Mouse (Mus musculus) heart, embryonic 16.5 days (tissue): Measurements from ENCODE around the gene Trpv5. TPM values are rescaled to one million over a fixed set of nuclear protein-coding genes. Genes with fewer than 3 reads are reported as not detected.

Experiments used
- ATAC-seq: fragments of 200-750 bp; cut with Nextera tagmentation; replicated peaks from 2 replicates; pipeline ENCODE4 v1.8.0; 2017; ENCODE audit warnings: moderate number of reproducible peaks; ENCODE audit not compliant: insufficient read depth, low FRiP score; ENCODE audit errors: extremely low read depth
- H3K27ac ChIP-seq: fragments of 300-500 bp; sonication (generic); 2 replicates; pipeline ENCODE4 v1.5.1; 2014; ENCODE audit warnings: mild to moderate bottlenecking, low read length, control low read depth, moderate library complexity
- H3K27me3 ChIP-seq: fragments of 300-500 bp; sonication (generic); 2 replicates; pipeline ENCODE4 v1.6.1; 2014; ENCODE audit warnings: low read length, mixed read lengths; ENCODE audit not compliant: control insufficient read depth, insufficient read depth
- H3K36me3 ChIP-seq: fragments of 300-500 bp; sonication (generic); 2 replicates; pipeline ENCODE4 v1.6.1; 2014; ENCODE audit not compliant: control insufficient read depth, insufficient read depth
- H3K4me1 ChIP-seq: fragments of 300-500 bp; sonication (generic); 2 replicates; pipeline ENCODE4 v1.6.1; 2014; ENCODE audit warnings: low read length, mixed read lengths; ENCODE audit not compliant: control insufficient read depth, insufficient read depth
- H3K4me2 ChIP-seq: fragments of 300-500 bp; sonication (generic); 2 replicates; pipeline ENCODE4 v1.6.1; 2014; ENCODE audit warnings: low read depth, mild to moderate bottlenecking, control low read depth, low read length
- H3K4me3 ChIP-seq: fragments of 300-500 bp; sonication (generic); 2 replicates; pipeline ENCODE4 v1.5.1; 2014; ENCODE audit warnings: mild to moderate bottlenecking, control low read depth, low read length
- H3K9ac ChIP-seq: fragments of 300-500 bp; sonication (generic); 2 replicates; pipeline ENCODE4 v1.6.1; 2014; ENCODE audit warnings: low read length, control low read depth
- H3K9me3 ChIP-seq: fragments of 300-500 bp; sonication (generic); replicated peaks from 2 replicates; pipeline ENCODE4 v1.6.1; 2016; ENCODE audit warnings: low read length; ENCODE audit not compliant: control insufficient read depth
- WGBS: fragments of 180-500 bp; shearing (Covaris S2); extraction: QIAGEN DNeasy Blood & Tissue Kit; methylation state at CpG from one replicate; pipeline ENCODE4 v1.1.7; 2014; 5-methylcytosine and 5-hydroxymethylcytosine counted together
- polyA plus RNA-seq: library from polyadenylated mRNA; unstranded; fragments of >200 nt; fragmentation: Nextera tagmentation; extraction: Ambion mirVana; gene quantifications from 2 replicates; pipeline ENCODE4 v1.2.1, GENCODE M21; 2015

The Trpv5 gene
- polyA plus RNA-seq, result not detected in 2 replicates

GRCm38 (mm10) chr6:41680669-41681068 lies at the start of gene Trpv5:
TSS of gene Trpv5 (minus strand) at chr6:41680769.
- no peak within 1 kb of the TSS for H3K4me3 ChIP-seq
- no peaks in the 10 kb centered on the region for H3K36me3 ChIP-seq
- H3K4me2 ChIP-seq, result no peak within 1 kb of the TSS
- H3K27ac ChIP-seq, result no peak within 1 kb of the TSS
- no peaks in the 10 kb centered on the region for H3K9me3 ChIP-seq
- no peaks in the 10 kb centered on the region for H3K4me1 ChIP-seq
- H3K27me3 ChIP-seq, result no peaks in the 10 kb centered on the region
- H3K9ac ChIP-seq, result no peak within 1 kb of the TSS
- no peak for ATAC-seq
- WGBS, result 68% methylated on average over 1 of the region's 1 CpGs

- H3K9ac ChIP-seq, result no peak overlapping the region
- ATAC-seq, result no peak
- 71% methylated on average over 1 of the region's 1 CpGs for WGBS
These were observed 47.5 kb upstream of the Trpv5 start for GRCm38 (mm10) chr6:41727989-41728609.

GRCm38 (mm10) chr6:41721430-41721829 lies 40.9 kb upstream of the Trpv5 start:
- H3K9me3 ChIP-seq, result no peaks in the 10 kb centered on the region
- WGBS, result 69% methylated on average over 2 of the region's 2 CpGs
- ATAC-seq, result no peak
- no peaks in the 10 kb centered on the region for H3K4me1 ChIP-seq
- H3K27ac ChIP-seq, result no peak overlapping the region
- H3K9ac ChIP-seq, result no peak overlapping the region
- H3K36me3 ChIP-seq, result no peaks in the 10 kb centered on the region
- no peak overlapping the region for H3K4me3 ChIP-seq
- H3K4me2 ChIP-seq, result no peak overlapping the region
- H3K27me3 ChIP-seq, result no peaks in the 10 kb centered on the region

More at GRCm38 (mm10) chr6:41727989-41728609, 47.5 kb upstream of the Trpv5 start:
- Histone ChIP-seq H3K9me3 (no peaks in the 10 kb centered on the region), H3K4me3 (no peak overlapping the region), H3K27me3 (no peaks in the 10 kb centered on the region), H3K36me3 (no peaks in the 10 kb centered on the region), H3K4me2 (no peak overlapping the region), H3K27ac (no peak overlapping the region), H3K4me1 (no peaks in the 10 kb centered on the region)

GRCm38 (mm10) chr6:41710281-41710680 lies 29.7 kb upstream of the Trpv5 start:
- no peak overlapping the region for H3K27ac ChIP-seq
- no peaks in the 10 kb centered on the region for H3K27me3 ChIP-seq
- no peaks in the 10 kb centered on the region for H3K9me3 ChIP-seq
- no peak overlapping the region for H3K9ac ChIP-seq
- no peak overlapping the region for H3K4me3 ChIP-seq
- no peak overlapping the region for H3K4me2 ChIP-seq
- no peaks in the 10 kb centered on the region for H3K36me3 ChIP-seq
- no peak for ATAC-seq
- H3K4me1 ChIP-seq, result no peaks in the 10 kb centered on the region
- 56% methylated on average over 1 of the region's 1 CpGs for WGBS

- Histone ChIP-seq H3K9me3 (no peaks in the 10 kb centered on the region), H3K27me3 (no peaks in the 10 kb centered on the region), H3K9ac (no peak overlapping the region), H3K36me3 (no peaks in the 10 kb centered on the region), H3K4me1 (no peaks in the 10 kb centered on the region), H3K4me2 (no peak overlapping the region), H3K27ac (no peak overlapping the region), H3K4me3 (no peak overlapping the region)
- WGBS, result 79% methylated on average over 7 of the region's 7 CpGs
- ATAC-seq, result no peak
These were observed 25.7 kb upstream of the Trpv5 start for GRCm38 (mm10) chr6:41706275-41706674.

GRCm38 (mm10) chr6:41704123-41704522 lies 23.6 kb upstream of the Trpv5 start, which contains the start of gene Kel:
TSS of gene Kel (minus strand) at chr6:41704339.
- Histone ChIP-seq H3K36me3 (no peaks in the 10 kb centered on the region), H3K4me3 (no peak within 1 kb of the TSS), H3K27ac (no peak within 1 kb of the TSS), H3K9me3 (no peaks in the 10 kb centered on the region), H3K4me2 (no peak within 1 kb of the TSS), H3K4me1 (no peaks in the 10 kb centered on the region), H3K27me3 (no peaks in the 10 kb centered on the region), H3K9ac (no peak within 1 kb of the TSS)
- ATAC-seq, result no peak
- WGBS, result 20% methylated on average over 1 of the region's 1 CpGs

- Histone ChIP-seq H3K9me3 (no peaks in the 10 kb centered on the region), H3K9ac (no peak overlapping the region), H3K4me3 (no peak overlapping the region), H3K4me1 (no peaks in the 10 kb centered on the region), H3K36me3 (no peaks in the 10 kb centered on the region), H3K27me3 (no peaks in the 10 kb centered on the region), H3K27ac (no peak overlapping the region), H3K4me2 (no peak overlapping the region)
- 75% methylated on average over 2 of the region's 2 CpGs for WGBS
- no peak for ATAC-seq
These were observed 22.4 kb upstream of the Trpv5 start for GRCm38 (mm10) chr6:41702928-41703327.

GRCm38 (mm10) chr6:41701245-41701644 lies 20.7 kb upstream of the Trpv5 start:
- Histone ChIP-seq H3K36me3 (no peaks in the 10 kb centered on the region), H3K27me3 (no peaks in the 10 kb centered on the region), H3K4me3 (no peak overlapping the region), H3K4me1 (no peaks in the 10 kb centered on the region), H3K27ac (no peak overlapping the region), H3K9ac (no peak overlapping the region), H3K9me3 (no peaks in the 10 kb centered on the region), H3K4me2 (no peak overlapping the region)
- 57% methylated on average over 1 of the region's 1 CpGs for WGBS
- no peak for ATAC-seq

- H3K9me3 ChIP-seq, result no peaks in the 10 kb centered on the region
- no peak overlapping the region for H3K4me2 ChIP-seq
- H3K27me3 ChIP-seq, result no peaks in the 10 kb centered on the region
- 69% methylated on average over 1 of the region's 1 CpGs for WGBS
- ATAC-seq, result no peak
- H3K4me1 ChIP-seq, result no peaks in the 10 kb centered on the region
- H3K36me3 ChIP-seq, result no peaks in the 10 kb centered on the region
- no peak overlapping the region for H3K9ac ChIP-seq
- no peak overlapping the region for H3K4me3 ChIP-seq
- H3K27ac ChIP-seq, result no peak overlapping the region
These were observed 13.8 kb upstream of the Trpv5 start for GRCm38 (mm10) chr6:41694407-41694806.
